Mouse (Mus musculus) myocyte (in vitro differentiated cells): ENCODE results near the gene Il22ra1. TPM values are rescaled to one million over a fixed set of nuclear protein-coding genes. Genes with fewer than 3 reads are reported as not detected.

Source experiments
- H3K27me3 ChIP-seq: one replicate; pipeline ENCODE4 v1.6.1; 2011; ENCODE audit not compliant: control insufficient read depth, insufficient read depth, insufficient read length
- H3K36me3 ChIP-seq: one replicate; pipeline ENCODE4 v1.6.1; 2011; ENCODE audit not compliant: control insufficient read depth, insufficient read depth
- H3K4me2 ChIP-seq: one replicate; pipeline ENCODE4 v1.6.1; 2011; ENCODE audit warnings: low read depth, control low read depth
- H3K4me3 ChIP-seq: one replicate; pipeline ENCODE4 v1.5.1; 2011; ENCODE audit warnings: mild to moderate bottlenecking, control low read depth, moderate library complexity
- H3K79me2 ChIP-seq: one replicate; pipeline ENCODE4 v1.6.1; 2011; ENCODE audit not compliant: control insufficient read depth, insufficient read depth
- H3ac ChIP-seq: one replicate; pipeline ENCODE4 v1.6.1; 2011; ENCODE audit not compliant: control insufficient read depth, insufficient read length
- CEBPB ChIP-seq: IDR thresholded peaks from 2 replicates; pipeline ENCODE4 v1.6.1; 2011; ENCODE audit warnings: mild to moderate bottlenecking, moderate library complexity; ENCODE audit not compliant: poor library complexity, insufficient read depth, severe bottlenecking
- E2F4 ChIP-seq: IDR thresholded peaks from one replicate; pipeline ENCODE4 v1.6.1; 2011; ENCODE audit warnings: mild to moderate bottlenecking, control low read depth, moderate library complexity; ENCODE audit not compliant: insufficient read depth
- MAX ChIP-seq: IDR thresholded peaks from one replicate; pipeline ENCODE4 v1.6.1; 2011; ENCODE audit warnings: low read depth, mild to moderate bottlenecking, control low read depth
- MYOD1 ChIP-seq, 3 experiments: IDR thresholded peaks; one replicate each; pipeline ENCODE4 v1.6.1; 2011; ENCODE audit warnings: control low read depth in 2 of 3, low read depth in 2 of 3, mild to moderate bottlenecking in 2 of 3, moderate library complexity in 1 of 3; ENCODE audit not compliant: insufficient read length in 2 of 3, control insufficient read depth in 1 of 3
- MYOG ChIP-seq, 3 experiments: IDR thresholded peaks; one replicate each; pipeline ENCODE4 v1.6.1; 2011; ENCODE audit warnings: control low read depth in 2 of 3, low read depth in 2 of 3, mild to moderate bottlenecking in 2 of 3; ENCODE audit not compliant: insufficient read length in 2 of 3, control insufficient read depth in 1 of 3, insufficient read depth in 1 of 3
- POLR2A ChIP-seq: IDR thresholded peaks from one replicate; pipeline ENCODE4 v1.6.1; 2011; ENCODE audit warnings: low read depth, mild to moderate bottlenecking, control low read depth, moderate library complexity; ENCODE audit not compliant: insufficient read length
- POLR2AphosphoS2 ChIP-seq: IDR thresholded peaks from one replicate; pipeline ENCODE4 v1.6.1; 2011; ENCODE audit warnings: low read depth, control low read depth; ENCODE audit not compliant: insufficient read length
- REST ChIP-seq: IDR thresholded peaks from one replicate; pipeline ENCODE4 v1.6.1; 2011; ENCODE audit warnings: mild to moderate bottlenecking, control low read depth, moderate library complexity; ENCODE audit not compliant: insufficient read depth, insufficient read length
- SRF ChIP-seq: IDR thresholded peaks from one replicate; pipeline ENCODE4 v1.6.1; 2011; ENCODE audit warnings: low read depth; ENCODE audit not compliant: control insufficient read depth, insufficient read length
- TCF12 ChIP-seq: IDR thresholded peaks from one replicate; pipeline ENCODE4 v1.6.1; 2011; ENCODE audit warnings: mild to moderate bottlenecking, control low read depth; ENCODE audit not compliant: poor library complexity, insufficient read depth, severe bottlenecking
- TCF3 ChIP-seq: IDR thresholded peaks from one replicate; pipeline ENCODE4 v1.6.1; 2011; ENCODE audit warnings: low read depth, control low read depth; ENCODE audit not compliant: insufficient read length
- USF1 ChIP-seq: IDR thresholded peaks from one replicate; pipeline ENCODE4 v1.6.1; 2011; ENCODE audit warnings: low read depth, mild to moderate bottlenecking, control low read depth, moderate library complexity
- polyA plus RNA-seq: library from polyadenylated mRNA; unstranded; fragments of >200 nt; fragmentation: generic; extraction: Trizol; gene quantifications from one replicate; pipeline ENCODE4 v1.2.1, GENCODE M21; 2012; ENCODE audit warnings: missing spikeins

Gene Il22ra1
- polyA plus RNA-seq, 1 experiment: 0.04 TPM

GRCm38 (mm10) chr4:135685906-135686567 is 41.9 kb upstream of the Il22ra1 start, which contains the start of gene Ifnlr1:
TSS of gene Ifnlr1 (plus strand) at chr4:135686287.
- Histone ChIP-seq H3K36me3 (no peaks in the 10 kb centered on the region), H3K4me2 (no peak within 1 kb of the TSS), H3K4me3 (no peak within 1 kb of the TSS), H3ac (no peak within 1 kb of the TSS), H3K27me3 (peaks cover 31% of the 10 kb centered on the region), H3K79me2 (no peaks in the 10 kb centered on the region)
- TF ChIP-seq POLR2AphosphoS2: no peak
- TF ChIP-seq SRF: no peak
- TF ChIP-seq POLR2A: no peak
- TF ChIP-seq TCF12: no peak
- TF ChIP-seq MAX: no peak
- TF ChIP-seq MYOG (IDR thresholded peaks at IDR 0.05; ENCODE audit: control insufficient read depth in 1 of 3, insufficient read depth in 1 of 3, insufficient read length in 2 of 3, low read depth in 2 of 3): no peak
- no peak for TF ChIP-seq USF1
- TF ChIP-seq CEBPB: no peak
- no peak for TF ChIP-seq E2F4

DNA sequence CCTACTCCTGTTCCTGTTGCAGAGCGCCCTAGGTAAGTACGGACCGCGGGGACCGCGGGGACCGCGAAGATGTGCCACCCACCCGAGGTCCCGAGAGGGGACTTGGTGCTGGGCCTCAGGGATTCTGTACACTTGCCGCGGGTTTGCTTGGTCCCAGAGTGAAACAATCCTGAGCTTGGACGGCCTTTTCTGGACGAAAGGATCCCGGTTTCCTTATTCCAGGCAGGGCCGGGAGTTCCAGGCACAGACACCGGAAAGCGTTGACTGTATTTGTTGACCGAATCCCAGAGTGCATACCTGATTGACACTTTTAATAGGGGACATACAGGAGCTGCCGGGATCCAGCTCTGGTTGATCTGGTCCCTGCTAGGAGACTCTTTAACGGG is 41.4 kb upstream of the Il22ra1 start:
- Histone ChIP-seq H3K4me3 (no peak overlapping the region), H3ac (no peak overlapping the region), H3K36me3 (no peaks in the 10 kb centered on the region), H3K79me2 (no peaks in the 10 kb centered on the region), H3K4me2 (no peak overlapping the region), H3K27me3 (peaks cover 31% of the 10 kb centered on the region)
- TF ChIP-seq POLR2AphosphoS2: no peak
- no peak for TF ChIP-seq MYOD1 (IDR thresholded peaks at IDR 0.05; ENCODE audit: control insufficient read depth in 1 of 3, insufficient read length in 2 of 3, low read depth in 2 of 3)
- no peak for TF ChIP-seq TCF12
- TF ChIP-seq TCF3: no peak
- no peak for TF ChIP-seq MAX
- TF ChIP-seq MYOG (IDR thresholded peaks at IDR 0.05; ENCODE audit: control insufficient read depth in 1 of 3, insufficient read depth in 1 of 3, insufficient read length in 2 of 3, low read depth in 2 of 3): no peak
- no peak for TF ChIP-seq REST

DNA sequence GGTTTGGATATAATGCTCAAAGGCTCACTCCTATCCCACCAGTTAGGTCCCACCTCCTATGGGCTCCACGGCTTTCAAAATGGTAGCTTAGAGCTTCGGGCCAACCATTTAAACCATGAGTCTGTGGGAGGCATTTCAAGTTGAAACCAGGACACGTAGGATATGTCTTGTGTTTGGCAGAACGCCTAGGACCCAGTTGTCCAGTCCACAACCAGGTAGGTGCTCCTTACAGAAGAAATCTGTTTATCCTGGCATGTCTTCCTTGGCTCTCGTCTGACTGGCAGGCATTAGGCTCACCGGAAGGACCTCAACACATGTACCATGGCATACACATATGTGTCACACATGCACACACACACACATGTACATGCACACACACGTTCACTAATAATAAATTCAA is 38.2 kb upstream of the Il22ra1 start:
- TF ChIP-seq REST (no peak), MYOD1 (IDR thresholded peaks at IDR 0.05; ENCODE audit: control insufficient read depth in 1 of 3, insufficient read length in 2 of 3, low read depth in 2 of 3) (no peak), POLR2A (no peak), TCF12 (no peak), USF1 (no peak), SRF (no peak), POLR2AphosphoS2 (no peak)
- no peaks in the 10 kb centered on the region for H3K36me3 ChIP-seq
- H3ac ChIP-seq: no peak overlapping the region
- peaks cover 31% of the 10 kb centered on the region for H3K27me3 ChIP-seq
- no peak overlapping the region for H3K4me3 ChIP-seq
- H3K79me2 ChIP-seq: no peaks in the 10 kb centered on the region
- no peak overlapping the region for H3K4me2 ChIP-seq

DNA sequence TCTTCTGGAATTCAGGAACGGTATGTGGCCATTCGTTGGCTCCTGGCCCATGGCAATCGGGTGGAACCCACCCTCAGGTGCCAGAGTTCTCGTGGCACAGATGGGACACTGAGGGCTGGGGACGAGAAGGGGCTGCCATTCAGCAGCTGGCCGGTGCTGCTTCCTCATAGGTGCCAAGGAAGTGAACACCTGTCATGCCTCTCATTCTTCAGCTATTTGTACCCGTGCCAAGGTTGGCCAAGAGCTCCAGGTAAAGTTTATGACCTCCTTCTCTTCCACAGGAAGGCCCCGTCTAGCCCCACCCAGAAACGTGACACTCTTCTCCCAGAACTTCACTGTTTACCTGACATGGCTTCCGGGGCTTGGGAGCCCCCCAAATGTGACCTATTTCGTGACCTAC is 37.7 kb upstream of the Il22ra1 start:
- Histone ChIP-seq H3K27me3 (peaks cover 31% of the 10 kb centered on the region), H3ac (no peak overlapping the region), H3K79me2 (no peaks in the 10 kb centered on the region), H3K36me3 (no peaks in the 10 kb centered on the region), H3K4me3 (no peak overlapping the region), H3K4me2 (no peak overlapping the region)
- TF ChIP-seq TCF12 (no peak), TCF3 (no peak)

DNA sequence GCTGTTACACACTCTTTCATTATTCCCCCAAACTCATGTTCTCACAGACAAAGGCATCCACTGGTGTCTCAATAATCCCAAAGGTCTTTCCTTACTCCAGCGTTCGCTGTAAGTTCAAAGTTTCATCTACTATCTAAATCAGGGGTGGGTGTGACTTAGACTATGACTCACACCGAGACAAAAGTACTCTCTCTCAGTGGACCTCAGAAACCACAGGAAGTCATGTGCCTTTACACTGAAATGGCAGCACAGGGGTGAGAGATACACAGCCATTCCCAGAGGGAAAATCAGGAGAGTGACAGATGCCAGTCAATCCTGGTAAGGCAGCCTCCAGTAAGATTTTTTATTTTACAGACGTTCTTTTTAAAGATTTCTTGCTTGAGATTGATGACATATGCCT is 35.1 kb upstream of the Il22ra1 start:
- H3K27me3 ChIP-seq: peaks cover 8% of the 10 kb centered on the region
- H3K36me3 ChIP-seq: no peaks in the 10 kb centered on the region
- H3ac ChIP-seq: no peak overlapping the region
- no peak overlapping the region for H3K4me2 ChIP-seq
- peak; percentile 75 for TF ChIP-seq USF1
- no peak for TF ChIP-seq MYOG (IDR thresholded peaks at IDR 0.05; ENCODE audit: control insufficient read depth in 1 of 3, insufficient read depth in 1 of 3, insufficient read length in 2 of 3, low read depth in 2 of 3)
- TF ChIP-seq TCF12: no peak
- H3K79me2 ChIP-seq: no peaks in the 10 kb centered on the region
- no peak overlapping the region for H3K4me3 ChIP-seq
